In genomic region chr19:5456922-5457745, GRCm38 (mm10) we compare ENCODE assay signal across 8 mouse cellular contexts. TPM values are rescaled to one million over a fixed set of nuclear protein-coding genes. Genes with fewer than 3 reads are reported as not detected.
A peak's percentile ranks its signal among the peaks of the same experiment; 100 is the strongest.
DNase-seq lines count a peak whose midpoint lies in the region; ATAC-seq lines count a peak whose summit lies in the region.

No protein-coding gene starts in this region.

- ATAC-seq in embryonic facial prominence, embryonic 14.5 days (ENCODE audit: low read depth), result peak; percentile 95
- ATAC-seq in kidney, embryonic 14.5 days (ENCODE audit: low FRiP score, low TSS enrichment), result peak; percentile 91
- ATAC-seq in limb, embryonic 15.5 days (ENCODE audit: insufficient number of reproducible peaks, low FRiP score, low TSS enrichment, low read depth), result peak; percentile 92

- DNase-seq in 3T3-L1 (ENCODE audit: low read depth, low spot score), result peak; percentile 97
- peak; percentile 81 to 89 for DNase-seq in adrenal gland, postnatal 4 days (ENCODE audit: low spot score in 2 of 2)
- DNase-seq in embryonic facial prominence, embryonic 14.5 days (ENCODE audit: low spot score), result peak; percentile 97
- DNase-seq in heart, adult 9 months (ENCODE audit: low spot score in 2 of 2), result peak; percentile 97 to 98
- DNase-seq in monocyte, adult 2 months (ENCODE audit: low read depth in 1 of 2, low spot score in 2 of 2), result peak; percentile 55 to 75
- peak; percentile 93 to 94 for DNase-seq in spleen, postnatal 36 days (ENCODE audit: low spot score in 2 of 2)

- H3K4me1 ChIP-seq in embryonic facial prominence, embryonic 14.5 days (ENCODE audit: control insufficient read depth, insufficient read depth, low read length), result peaks cover 25% of the 10 kb centered on the region
- peaks cover 34% of the 10 kb centered on the region; the same call in 1 of the 2 replicates for H3K4me1 ChIP-seq in kidney, embryonic 14.5 days (ENCODE audit: control insufficient read depth, insufficient read depth, low read length)
- H3K4me1 ChIP-seq in limb, embryonic 15.5 days, result peaks cover 40% of the 10 kb centered on the region

- 0% methylated on average over 40 of the region's 70 CpGs for WGBS in embryonic facial prominence, embryonic 14.5 days
- under 1% methylated on average over 64 of the region's 70 CpGs for WGBS in kidney, embryonic 14.5 days
- under 1% methylated on average over 70 of the region's 70 CpGs for WGBS in limb, embryonic 15.5 days

- H3K27me3 ChIP-seq in embryonic facial prominence, embryonic 14.5 days (replicated peaks; ENCODE audit: control insufficient read depth, insufficient read depth, low read length), result no peaks in the 10 kb centered on the region
- H3K27me3 ChIP-seq in kidney, embryonic 14.5 days (ENCODE audit: control insufficient read depth, insufficient read depth, low read length), result no peaks in the 10 kb centered on the region
- no peaks in the 10 kb centered on the region for H3K27me3 ChIP-seq in limb, embryonic 15.5 days

- no peaks in the 10 kb centered on the region for H3K9me3 ChIP-seq in embryonic facial prominence, embryonic 14.5 days (ENCODE audit: control insufficient read depth, low read length)
- no peaks in the 10 kb centered on the region for H3K9me3 ChIP-seq in kidney, embryonic 14.5 days (ENCODE audit: control insufficient read depth, low read length)
- H3K9me3 ChIP-seq in limb, embryonic 15.5 days, result no peaks in the 10 kb centered on the region

- peaks cover 9% of the 10 kb centered on the region for H3K36me3 ChIP-seq in embryonic facial prominence, embryonic 14.5 days (ENCODE audit: control insufficient read depth, insufficient read depth, low read length)
- peaks cover 14% of the 10 kb centered on the region for H3K36me3 ChIP-seq in kidney, embryonic 14.5 days (ENCODE audit: control insufficient read depth, insufficient read depth, low read length)
- H3K36me3 ChIP-seq in limb, embryonic 15.5 days, result peaks cover 20% of the 10 kb centered on the region

- peak overlapping the region; percentile 82 for H3K4me3 ChIP-seq in embryonic facial prominence, embryonic 14.5 days (ENCODE audit: low read depth, low read length)
- H3K4me3 ChIP-seq in kidney, embryonic 14.5 days (ENCODE audit: low read length), result peak overlapping the region; percentile 77
- H3K4me3 ChIP-seq in limb, embryonic 15.5 days, result peak overlapping the region; percentile 73

- H3K27ac ChIP-seq in embryonic facial prominence, embryonic 14.5 days (replicated peaks; ENCODE audit: low read depth, low read length), result peak overlapping the region; percentile 87
- H3K27ac ChIP-seq in kidney, embryonic 14.5 days (ENCODE audit: low read depth, low read length), result peak overlapping the region; percentile 89
- peak overlapping the region; percentile 89 for H3K27ac ChIP-seq in limb, embryonic 15.5 days

- H3K4me2 ChIP-seq in embryonic facial prominence, embryonic 14.5 days (ENCODE audit: low read depth, low read length), result peak overlapping the region; percentile 100
- H3K4me2 ChIP-seq in kidney, embryonic 14.5 days (replicated peaks; ENCODE audit: low read depth, low read length), result peak overlapping the region; percentile 98
- peak overlapping the region; percentile 97 for H3K4me2 ChIP-seq in limb, embryonic 15.5 days

- peak overlapping the region; percentile 76 for H3K9ac ChIP-seq in embryonic facial prominence, embryonic 14.5 days (ENCODE audit: low read depth, low read length)
- peak overlapping the region; percentile 85 for H3K9ac ChIP-seq in kidney, embryonic 14.5 days (ENCODE audit: low read depth, low read length)
- peak overlapping the region; percentile 71 for H3K9ac ChIP-seq in limb, embryonic 15.5 days

RNA-seq across cellular contexts. Expression of gene Ccdc85b, which starts 0.6 kb away (rescaled TPM):
- total RNA-seq in adrenal gland, postnatal 4 days (2021), result 10 to 100 TPM; 10.4 to 10.6 TPM
- 5.7 and 6.1 TPM in 2 replicates for polyA plus RNA-seq in embryonic facial prominence, embryonic 14.5 days (2014; fragmentation: Nextera tagmentation; extraction: Ambion mirVana)
- polyA plus RNA-seq in kidney, embryonic 14.5 days (2014; fragmentation: Nextera tagmentation; extraction: Ambion mirVana), result 8.5 and 11.3 TPM in 2 replicates
- polyA plus RNA-seq in limb, embryonic 15.5 days (2015; fragmentation: Nextera tagmentation; extraction: Ambion mirVana), result 6.6 and 6.9 TPM in 2 replicates

RNA-seq across cellular contexts. Expression of gene Fibp, which starts 3.3 kb away (rescaled TPM):
- total RNA-seq in adrenal gland, postnatal 4 days (2021), result 100 to 1,000 TPM; 134 to 137 TPM
- polyA plus RNA-seq in embryonic facial prominence, embryonic 14.5 days (2014; fragmentation: Nextera tagmentation; extraction: Ambion mirVana), result 75.0 and 99.0 TPM in 2 replicates
- 122 and 125 TPM in 2 replicates for polyA plus RNA-seq in kidney, embryonic 14.5 days (2014; fragmentation: Nextera tagmentation; extraction: Ambion mirVana)
- 99.3 and 105 TPM in 2 replicates for polyA plus RNA-seq in limb, embryonic 15.5 days (2015; fragmentation: Nextera tagmentation; extraction: Ambion mirVana)

RNA-seq across cellular contexts. Expression of gene Fosl1, which starts 9.8 kb away (rescaled TPM):
- under 1 TPM in 1 of 2 experiments, not detected in 1; 0.20 TPM for total RNA-seq in adrenal gland, postnatal 4 days (2021)
- not detected in 2 replicates for polyA plus RNA-seq in embryonic facial prominence, embryonic 14.5 days (2014; fragmentation: Nextera tagmentation; extraction: Ambion mirVana)
- polyA plus RNA-seq in kidney, embryonic 14.5 days (2014; fragmentation: Nextera tagmentation; extraction: Ambion mirVana), result not detected in 2 replicates
- polyA plus RNA-seq in limb, embryonic 15.5 days (2015; fragmentation: Nextera tagmentation; extraction: Ambion mirVana), result not detected in 2 replicates

RNA-seq across cellular contexts. Expression of gene Ctsw, which starts 11.2 kb away (rescaled TPM):
- 1 to 10 TPM in 1 of 2 experiments, under 1 TPM in 1; 0.67 to 1.3 TPM for total RNA-seq in adrenal gland, postnatal 4 days (2021)
- 0.85 and 1.5 TPM in 2 replicates for polyA plus RNA-seq in embryonic facial prominence, embryonic 14.5 days (2014; fragmentation: Nextera tagmentation; extraction: Ambion mirVana)
- 0.54 TPM in 2 replicates for polyA plus RNA-seq in kidney, embryonic 14.5 days (2014; fragmentation: Nextera tagmentation; extraction: Ambion mirVana)
- polyA plus RNA-seq in limb, embryonic 15.5 days (2015; fragmentation: Nextera tagmentation; extraction: Ambion mirVana), result 0.82 and 1.7 TPM in 2 replicates

RNA-seq across cellular contexts. Expression of gene Efemp2, which starts 16.6 kb away (rescaled TPM):
- 10 to 100 TPM; 80.0 to 88.0 TPM for total RNA-seq in adrenal gland, postnatal 4 days (2021)
- polyA plus RNA-seq in embryonic facial prominence, embryonic 14.5 days (2014; fragmentation: Nextera tagmentation; extraction: Ambion mirVana), result 175 and 190 TPM in 2 replicates
- polyA plus RNA-seq in kidney, embryonic 14.5 days (2014; fragmentation: Nextera tagmentation; extraction: Ambion mirVana), result 109 and 139 TPM in 2 replicates
- 221 and 223 TPM in 2 replicates for polyA plus RNA-seq in limb, embryonic 15.5 days (2015; fragmentation: Nextera tagmentation; extraction: Ambion mirVana)

Comparison
In these comparisons a context has a peak if more than half of its experiments do, and no peak if none do; other contexts are left out.
1. Peak in every context shown above with its lines: DNase-seq, ATAC-seq, H3K4me3 ChIP-seq and H3K27ac ChIP-seq.